Mouse (Mus musculus) midbrain, embryonic 10.5 days (tissue): ENCODE measurements at regions not wholly inside any gene's neighbourhood (a gene's known extent, or its start where the extent isn't known, plus 50 kb on each side); places are given as distances from the start of the nearest gene placed in this dataset.

ENCODE experiments used
- DNase-seq: peaks from one replicate; pipeline ENCODE4 v3.0.0-alpha.2; 2017; ENCODE audit warnings: low spot score
- H3K27ac ChIP-seq: fragments of 300-500 bp; sonication (generic); replicated peaks from 2 replicates; pipeline ENCODE4 v1.5.1; 2016; ENCODE audit warnings: mild to moderate bottlenecking
- H3K27me3 ChIP-seq: fragments of 300-500 bp; sonication (generic); 2 replicates; pipeline ENCODE4 v1.6.1; 2016; ENCODE audit warnings: low read depth, mild to moderate bottlenecking; ENCODE audit not compliant: poor library complexity, severe bottlenecking
- H3K36me3 ChIP-seq: fragments of 300-500 bp; sonication (generic); 2 replicates; pipeline ENCODE4 v1.6.1; 2016; ENCODE audit warnings: mild to moderate bottlenecking, moderate library complexity
- H3K4me1 ChIP-seq: fragments of 300-500 bp; sonication (generic); 2 replicates; pipeline ENCODE4 v1.6.1; 2016
- H3K4me3 ChIP-seq: fragments of 300-500 bp; sonication (generic); 2 replicates; pipeline ENCODE4 v1.5.1; 2016; ENCODE audit warnings: mild to moderate bottlenecking, moderate library complexity
- H3K9me3 ChIP-seq: fragments of 300-500 bp; sonication (generic); replicated peaks from 2 replicates; pipeline ENCODE4 v1.6.1; 2016; ENCODE audit warnings: mild to moderate bottlenecking
- WGBS: fragments of 180-500 bp; shearing (Covaris S2); methylation state at CpG from one replicate; pipeline ENCODE4 v1.1.7; 2016; 5-methylcytosine and 5-hydroxymethylcytosine counted together

DNA sequence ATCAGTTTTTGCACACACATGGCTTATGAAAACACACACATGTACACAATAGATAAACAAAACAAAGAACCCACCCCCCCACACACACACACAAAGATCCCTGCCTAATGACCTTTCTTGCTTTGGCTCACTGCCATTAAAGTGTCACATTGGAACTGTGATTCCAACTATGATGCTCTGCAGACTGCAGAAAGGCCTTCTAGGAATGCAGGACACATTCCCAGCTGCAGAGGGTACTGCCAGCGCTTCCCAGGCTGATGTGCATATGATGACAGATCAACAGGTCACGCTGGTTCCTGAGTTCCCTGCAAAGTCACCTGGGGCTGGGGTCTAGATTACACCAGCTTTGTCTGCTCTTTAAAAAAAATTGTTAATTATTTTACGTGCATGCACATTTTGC, 68.1 kb upstream of the Ppm1j start:
- Histone ChIP-seq H3K4me3 (no peak overlapping the region), H3K27me3 (no peaks in the 10 kb centered on the region), H3K36me3 (no peaks in the 10 kb centered on the region), H3K4me1 (0 out of 2 replicates have a peak, but pooled peaks cover 8% of the 10 kb centered on the region), H3K27ac (no peak overlapping the region), H3K9me3 (no peaks in the 10 kb centered on the region)
- DNase-seq: no peak
- 70% methylated on average over 3 of the region's 3 CpGs for WGBS

DNA sequence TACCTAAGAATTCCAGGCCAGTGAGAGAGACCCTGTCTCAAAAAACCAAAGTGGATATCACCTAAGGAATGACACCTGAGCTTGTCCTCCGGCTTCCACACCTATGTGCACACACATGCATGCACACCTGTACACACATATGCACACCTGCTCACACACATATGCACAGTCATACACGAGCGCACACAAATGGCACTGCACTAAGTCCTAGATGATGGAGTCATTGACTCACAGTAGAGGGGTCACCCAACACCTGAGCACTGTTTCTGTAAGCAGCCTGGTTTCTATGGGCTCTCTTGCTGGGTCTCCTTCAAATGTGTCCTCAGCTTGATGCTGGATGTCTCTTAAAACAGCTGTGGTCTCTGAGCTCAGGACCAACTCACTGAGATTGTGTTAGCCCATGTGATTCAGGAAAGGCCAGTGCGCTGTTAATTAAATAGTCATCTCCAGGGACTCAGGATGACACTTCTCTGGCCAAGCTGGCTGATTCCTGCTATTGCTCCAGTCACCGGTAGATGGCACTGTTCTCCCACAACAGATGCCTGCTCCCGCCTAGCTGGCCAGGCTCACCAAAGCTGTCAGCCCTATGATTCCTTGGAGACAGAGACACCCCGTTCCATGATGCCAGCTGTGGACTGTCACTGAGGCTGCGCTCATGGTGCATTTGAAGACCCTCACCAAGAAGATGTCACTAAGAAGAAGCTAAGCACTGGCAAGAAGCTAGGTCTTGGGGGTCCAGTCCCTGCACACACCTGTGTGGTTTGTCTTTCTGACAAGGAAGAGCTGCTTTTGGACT, 66.8 kb upstream of the Ppm1j start:
- no peak overlapping the region for H3K27ac ChIP-seq
- H3K9me3 ChIP-seq: no peaks in the 10 kb centered on the region
- H3K36me3 ChIP-seq: no peaks in the 10 kb centered on the region
- 29% methylated on average over 8 of the region's 8 CpGs for WGBS
- no peaks in the 10 kb centered on the region for H3K27me3 ChIP-seq
- 0 out of 2 replicates have a peak, but pooled peaks cover 8% of the 10 kb centered on the region for H3K4me1 ChIP-seq
- H3K4me3 ChIP-seq: peak overlapping the region; percentile 29
- DNase-seq: peak; percentile 81

DNA sequence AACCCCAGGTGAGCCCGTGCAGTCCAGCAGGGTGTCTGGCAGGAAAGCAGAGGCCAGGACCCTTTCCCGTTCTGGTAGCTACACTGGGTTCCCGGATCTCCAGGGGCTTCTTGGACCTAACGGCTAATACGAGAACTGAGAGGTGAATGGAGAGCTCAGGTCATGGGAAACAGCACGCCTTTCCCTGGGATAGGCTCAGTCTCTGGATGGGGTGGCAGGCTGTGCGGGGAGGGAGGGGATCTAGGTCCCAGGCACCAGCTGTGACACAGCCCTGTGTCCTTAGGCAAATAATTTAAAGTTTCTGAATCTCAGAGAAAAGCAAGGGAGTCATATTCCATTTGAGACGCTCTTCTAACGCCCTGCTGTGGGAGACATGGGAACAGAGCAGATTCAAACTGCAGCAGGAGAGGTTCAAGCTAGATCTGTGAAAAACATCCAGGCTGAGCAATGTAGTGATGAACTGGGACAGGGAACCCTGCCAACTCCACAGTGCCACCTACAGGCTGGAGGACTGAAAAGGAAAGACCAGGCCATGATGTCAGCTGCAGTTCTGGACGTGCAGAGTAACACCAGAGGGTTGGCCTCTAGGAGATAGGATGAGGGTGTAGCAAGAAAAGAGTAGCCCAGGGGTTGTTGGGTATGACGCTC, 66.1 kb upstream of the Ppm1j start:
- peak; percentile 59 for DNase-seq
- H3K36me3 ChIP-seq: no peaks in the 10 kb centered on the region

More for the DNA sequence above, 66.1 kb upstream of the Ppm1j start:
- WGBS: 54% methylated on average over 11 of the region's 11 CpGs
- Histone ChIP-seq H3K27me3 (no peaks in the 10 kb centered on the region), H3K9me3 (no peaks in the 10 kb centered on the region), H3K27ac (no peak overlapping the region), H3K4me3 (peak overlapping the region; percentile 29), H3K4me1 (0 out of 2 replicates have a peak, but pooled peaks cover 8% of the 10 kb centered on the region)
